In genomic region chr4:31404840-31405714, GRCm38 (mm10) we compare ENCODE assay signal across 9 mouse cellular contexts.
A peak's percentile ranks its signal among the peaks of the same experiment; 100 is the strongest.
DNase-seq lines count a peak whose midpoint lies in the region; ATAC-seq and TF ChIP-seq lines count a peak whose summit lies in the region.
"Had no signal": no experiment of that assay in that cellular context is flagged by ENCODE, and none has a peak within 500 bp of the region (broad histone marks: within the 10 kb centered on the region; RNA-seq: fewer than 3 reads in every experiment).

No protein-coding gene starts in this region.

- no peak for TF ChIP-seq POLR2A in thymus, adult 2 months (IDR thresholded peaks at IDR 0.05; ENCODE audit: control insufficient read depth, extremely low read depth, insufficient read depth, low read length, poor library complexity)

- 0 out of 2 replicates have a peak, but pooled peaks cover 2% of the 10 kb centered on the region for H3K27me3 ChIP-seq in hindbrain, embryonic 15.5 days
- H3K27me3 ChIP-seq in hindbrain, embryonic 13.5 days, result no peaks in the 10 kb centered on the region
- no peaks in the 10 kb centered on the region for H3K27me3 ChIP-seq in lung, embryonic 15.5 days
- H3K27me3 ChIP-seq in thymus, adult 2 months (ENCODE audit: control insufficient read depth, insufficient read depth, low read length), result no peaks in the 10 kb centered on the region

- no peak overlapping the region for H3K4me3 ChIP-seq in hindbrain, embryonic 15.5 days
- no peak overlapping the region for H3K4me3 ChIP-seq in hindbrain, embryonic 13.5 days
- no peak overlapping the region for H3K4me3 ChIP-seq in lung, embryonic 15.5 days
- H3K4me3 ChIP-seq in thymus, adult 2 months (ENCODE audit: control insufficient read depth, insufficient read depth, low read length), result no peak overlapping the region

- H3K36me3 ChIP-seq in hindbrain, embryonic 15.5 days, result no peaks in the 10 kb centered on the region
- H3K36me3 ChIP-seq in hindbrain, embryonic 13.5 days, result no peaks in the 10 kb centered on the region
- no peaks in the 10 kb centered on the region for H3K36me3 ChIP-seq in lung, embryonic 15.5 days
- no peaks in the 10 kb centered on the region for H3K36me3 ChIP-seq in thymus, adult 2 months (ENCODE audit: control insufficient read depth, insufficient read depth, low read length)
- H3K36me3 ChIP-seq: G1E had no signal

- no peaks in the 10 kb centered on the region for H3K9me3 ChIP-seq in hindbrain, embryonic 15.5 days
- no peaks in the 10 kb centered on the region for H3K9me3 ChIP-seq in hindbrain, embryonic 13.5 days
- no peaks in the 10 kb centered on the region for H3K9me3 ChIP-seq in lung, embryonic 15.5 days

- H3K4me1 ChIP-seq in hindbrain, embryonic 15.5 days (replicated peaks), result peaks cover 13% of the 10 kb centered on the region; the same call in 1 of the 2 replicates
- H3K4me1 ChIP-seq in hindbrain, embryonic 13.5 days (replicated peaks), result peaks cover 8% of the 10 kb centered on the region; the same call in 1 of the 2 replicates
- peaks cover 15% of the 10 kb centered on the region for H3K4me1 ChIP-seq in lung, embryonic 15.5 days
- no peaks in the 10 kb centered on the region for H3K4me1 ChIP-seq in thymus, adult 2 months (replicated peaks; ENCODE audit: control insufficient read depth, insufficient read depth, low read length)

- peak; percentile 47 for DNase-seq in brain, adult 2 months (ENCODE audit: low read depth, low spot score)
- DNase-seq in heart, adult 8-10 months (ENCODE audit: low spot score), result peak; percentile 4
- DNase-seq in thymus, adult 2 months, result no peak
- no peak for DNase-seq in thymus, postnatal 0 days (ENCODE audit: low spot score)

- H3K4me2 ChIP-seq in hindbrain, embryonic 15.5 days, result peak overlapping the region; percentile 28
- no peak overlapping the region for H3K4me2 ChIP-seq in hindbrain, embryonic 13.5 days
- H3K4me2 ChIP-seq in lung, embryonic 15.5 days, result peak overlapping the region; percentile 30

- no peak overlapping the region for H3K9ac ChIP-seq in hindbrain, embryonic 15.5 days
- H3K9ac ChIP-seq in hindbrain, embryonic 13.5 days, result no peak overlapping the region
- no peak overlapping the region for H3K9ac ChIP-seq in lung, embryonic 15.5 days

- WGBS in hindbrain, embryonic 15.5 days, result 58% methylated on average over 16 of the region's 16 CpGs
- 68% methylated on average over 16 of the region's 16 CpGs for WGBS in hindbrain, embryonic 13.5 days
- WGBS in lung, embryonic 15.5 days, result 30% methylated on average over 16 of the region's 16 CpGs
- 66% methylated on average over 16 of the region's 16 CpGs for WGBS in thymus, adult 2 months

- TF ChIP-seq CTCF in thymus, adult 2 months (IDR thresholded peaks at IDR 0.05; ENCODE audit: borderline replicate concordance, control insufficient read depth, extremely low read depth, insufficient read depth, low read length, poor library complexity), result no peak

- H3K27ac ChIP-seq in hindbrain, embryonic 15.5 days (replicated peaks), result peak overlapping the region; percentile 22; the same call in 1 of the 2 replicates
- H3K27ac ChIP-seq in hindbrain, embryonic 13.5 days, result no peak overlapping the region
- peak overlapping the region; percentile 56 for H3K27ac ChIP-seq in lung, embryonic 15.5 days
- H3K27ac ChIP-seq in thymus, adult 2 months (ENCODE audit: control insufficient read depth, insufficient read depth, low read length), result no peak overlapping the region

- no peak for ATAC-seq in hindbrain, embryonic 15.5 days (ENCODE audit: low FRiP score, low read depth)
- no peak for ATAC-seq in hindbrain, embryonic 13.5 days (ENCODE audit: low FRiP score)
- peak; percentile 66; the same call in 1 of the 2 replicates for ATAC-seq in lung, embryonic 15.5 days (ENCODE audit: borderline replicate concordance, extremely low read depth, low FRiP score, low TSS enrichment)
- ATAC-seq in CD4-positive, CD25-positive, alpha-beta regulatory T cell, adult 4 months, result no peak

Comparison
In these comparisons a context has a peak if more than half of its experiments do, and no peak if none do; other contexts are left out.
1. H3K27ac ChIP-seq: peak in hindbrain, embryonic 15.5 days (single experiment) and lung, embryonic 15.5 days (single experiment); none in hindbrain, embryonic 13.5 days (single experiment) and thymus, adult 2 months (single experiment).
2. DNase-seq: peak in brain, adult 2 months (single experiment) and heart, adult 8-10 months (single experiment); none in thymus, adult 2 months (single experiment) and thymus, postnatal 0 days (single experiment).